Mouse (Mus musculus) T-helper 1 cell (primary cell): ENCODE measurements at regions not wholly inside any gene's neighbourhood (a gene's known extent, or its start where the extent isn't known, plus 50 kb on each side); places are given as distances from the start of the nearest gene placed in this dataset.

Experiments
- in situ Hi-C: fragments of 300-600 bp; cut with MboI, MseI; formaldehyde crosslinking; loops from one replicate; pipeline ENCODE4 v1.15.1; 2025; ENCODE audit warnings: high pct_unique_total_duplicates

- in situ Hi-C loops, result no loop called here
These were observed 512.9 kb upstream of the Zeb2 start for GRCm38 (mm10) chr2:45630081-45630480.

- in situ Hi-C loops, result no loop called here
These were observed 512.4 kb upstream of the Zeb2 start for GRCm38 (mm10) chr2:45629616-45630015.

GRCm38 (mm10) chr2:45623056-45623455 lies 505.9 kb upstream of the Zeb2 start:
- in situ Hi-C loops, result no loop called here

GRCm38 (mm10) chr2:45608926-45609325 lies 491.7 kb upstream of the Zeb2 start:
- in situ Hi-C loops, result no loop called here

- in situ Hi-C loops, result no loop called here
These were observed 490.2 kb upstream of the Zeb2 start for GRCm38 (mm10) chr2:45607393-45607792.

- in situ Hi-C loops, result no loop called here
These were observed 484.2 kb upstream of the Zeb2 start for GRCm38 (mm10) chr2:45601332-45601900.

GRCm38 (mm10) chr2:45593765-45594164 lies 476.6 kb upstream of the Zeb2 start:
- in situ Hi-C loops, result no loop called here

GRCm38 (mm10) chr2:45590980-45591379 lies 473.8 kb upstream of the Zeb2 start:
- in situ Hi-C loops, result no loop called here

GRCm38 (mm10) chr2:45588248-45588647 lies 471.1 kb upstream of the Zeb2 start:
- in situ Hi-C loops, result no loop called here

- in situ Hi-C loops, result no loop called here
These were observed 469.5 kb upstream of the Zeb2 start for GRCm38 (mm10) chr2:45586588-45587200.

GRCm38 (mm10) chr2:45581549-45581925 lies 464.3 kb upstream of the Zeb2 start:
- in situ Hi-C loops, result no loop called here

GRCm38 (mm10) chr2:45580838-45581548 lies 463.8 kb upstream of the Zeb2 start:
- in situ Hi-C loops, result no loop called here

- in situ Hi-C loops, result no loop called here
These were observed 455.7 kb upstream of the Zeb2 start for GRCm38 (mm10) chr2:45572906-45573305.

GRCm38 (mm10) chr2:45554707-45555106 lies 437.5 kb upstream of the Zeb2 start:
- in situ Hi-C loops, result no loop called here

- in situ Hi-C loops, result no loop called here
These were observed 424.2 kb upstream of the Zeb2 start for GRCm38 (mm10) chr2:45541394-45541793.

- in situ Hi-C loops, result no loop called here
These were observed 421.8 kb upstream of the Zeb2 start for GRCm38 (mm10) chr2:45538950-45539349.

- in situ Hi-C loops, result no loop called here
These were observed 420.5 kb upstream of the Zeb2 start for GRCm38 (mm10) chr2:45537722-45538121.

GRCm38 (mm10) chr2:45534806-45535205 lies 417.6 kb upstream of the Zeb2 start:
- in situ Hi-C loops, result no loop called here

GRCm38 (mm10) chr2:45522310-45522709 lies 405.1 kb upstream of the Zeb2 start:
- in situ Hi-C loops, result no loop called here

- in situ Hi-C loops, result no loop called here
These were observed 402.5 kb upstream of the Zeb2 start for GRCm38 (mm10) chr2:45519550-45520152.

- in situ Hi-C loops, result no loop called here
These were observed 397.3 kb upstream of the Zeb2 start for GRCm38 (mm10) chr2:45514290-45515180.

GRCm38 (mm10) chr2:45512852-45513251 lies 395.7 kb upstream of the Zeb2 start:
- in situ Hi-C loops, result no loop called here
